Mouse (Mus musculus) ES-E14 (cell line): ENCODE measurements around the gene Slit1. TPM values are rescaled to one million over a fixed set of nuclear protein-coding genes. Genes with fewer than 3 reads are reported as not detected.

Experiments
- DNase-seq: peaks from one replicate; pipeline ENCODE4 v3.0.0-alpha.2; 2013; ENCODE audit warnings: low read depth, low spot score
- H3K27ac ChIP-seq: 2 replicates; pipeline ENCODE4 v1.5.1; 2012; ENCODE audit warnings: low read depth, mild to moderate bottlenecking, low read length, moderate library complexity, mixed read lengths; ENCODE audit not compliant: poor library complexity, insufficient read depth, severe bottlenecking
- H3K36me3 ChIP-seq: 2 replicates; pipeline ENCODE4 v1.6.1; 2012; ENCODE audit warnings: mild to moderate bottlenecking, low read length, moderate library complexity, mixed read lengths; ENCODE audit not compliant: control insufficient read depth, poor library complexity, insufficient read depth, severe bottlenecking
- H3K4me1 ChIP-seq, 2 experiments: fragments of 150-350 bp in 1 of 2; sonication (generic) in 1 of 2; 2 replicates each; pipeline ENCODE4 v1.6.1; 2012; ENCODE audit warnings: low read length in 2 of 2, mild to moderate bottlenecking in 1 of 2, mixed read lengths in 1 of 2; ENCODE audit not compliant: control insufficient read depth in 2 of 2, insufficient read depth in 2 of 2, poor library complexity in 1 of 2
- H3K4me3 ChIP-seq, 2 experiments: fragments of 150-350 bp in 1 of 2; sonication (generic) in 1 of 2; 2 replicates each; pipeline ENCODE4 v1.5.1; 2012; ENCODE audit warnings: low read length in 2 of 2, low read depth in 1 of 2, mild to moderate bottlenecking in 1 of 2, mixed read lengths in 1 of 2; ENCODE audit not compliant: insufficient read depth in 1 of 2, poor library complexity in 1 of 2, severe bottlenecking in 1 of 2
- H3K9ac ChIP-seq: 2 replicates; pipeline ENCODE4 v1.6.1; 2012; ENCODE audit warnings: low read depth, mild to moderate bottlenecking, low read length, mixed read lengths; ENCODE audit not compliant: poor library complexity, insufficient read depth, severe bottlenecking
- H3K9me3 ChIP-seq: fragments of 150-350 bp; sonication (generic); 2 replicates; pipeline ENCODE4 v1.6.1; 2012; ENCODE audit warnings: low read depth, mild to moderate bottlenecking, low read length; ENCODE audit not compliant: control insufficient read depth, insufficient read depth
- CHD2 ChIP-seq: IDR thresholded peaks from 2 replicates; pipeline ENCODE4 v1.6.1; 2014; ENCODE audit warnings: mild to moderate bottlenecking, low read depth, low read length, inconsistent platforms
- HCFC1 ChIP-seq: IDR thresholded peaks from 2 replicates; pipeline ENCODE4 v1.6.1; 2012; ENCODE audit warnings: low read length, inconsistent platforms, borderline replicate concordance; ENCODE audit not compliant: insufficient read depth
- MAFK ChIP-seq: IDR thresholded peaks from 2 replicates; pipeline ENCODE4 v1.6.1; 2014; ENCODE audit warnings: mild to moderate bottlenecking, low read depth, low read length, inconsistent platforms; ENCODE audit not compliant: insufficient read depth
- ZC3H11A ChIP-seq: IDR thresholded peaks from 2 replicates; pipeline ENCODE4 v1.6.1; 2012; ENCODE audit warnings: low read depth, mild to moderate bottlenecking, inconsistent platforms, low read length, borderline replicate concordance
- ZNF384 ChIP-seq: IDR thresholded peaks from 2 replicates; pipeline ENCODE4 v1.6.1; 2012; ENCODE audit warnings: low read depth, low read length, inconsistent platforms
- in situ Hi-C, 2 experiments: fragments of 600-800 bp; cut with MboI; formaldehyde crosslinking; loops; one replicate each; pipeline ENCODE4 v1.15.1; 2025; ENCODE audit warnings: low sequenced_read_pairs in 2 of 2, inconsistent platforms in 1 of 2; ENCODE audit not compliant: unreplicated experiment in 2 of 2
- total RNA-seq: library from RNA; depleted of rRNA; stranded (reverse); fragments of 300-350 nt; gene quantifications from 2 replicates; pipeline ENCODE4 v1.2.3, GENCODE M21; 2012; rRNA removed

The Slit1 gene
- 1.2 and 1.4 TPM in 2 replicates for total RNA-seq

DNA sequence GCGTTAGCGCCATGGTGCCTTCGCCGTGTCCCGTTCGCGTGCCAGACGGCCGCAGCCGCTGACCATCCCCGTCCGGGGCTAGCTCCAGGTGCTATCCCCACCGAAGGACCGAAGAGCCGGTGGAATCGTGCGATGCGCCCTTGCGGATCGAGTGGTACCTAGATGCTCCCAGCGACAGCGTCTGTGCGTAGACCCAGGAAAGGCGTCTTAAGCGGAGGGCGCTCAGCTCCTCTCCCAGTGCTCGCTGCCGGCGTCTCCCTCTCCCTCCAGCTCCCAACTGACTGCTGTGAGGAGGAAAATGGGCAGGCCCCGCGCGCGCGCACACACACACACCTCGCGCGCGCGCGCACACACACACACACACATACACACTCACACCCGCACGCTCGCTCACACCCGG is at the start of gene Slit1:
Slit1 (minus strand) TSS at position 270 of the 400 bp plus-strand sequence.
- DNase-seq = no peak
- no peak within 1 kb of the TSS for H3K27ac ChIP-seq
- H3K4me1 ChIP-seq = peaks cover 0 to 5% of the 10 kb centered on the region in 2 experiments; a peak in 1 of 4 replicates
- no peaks in the 10 kb centered on the region for H3K9me3 ChIP-seq
- no peaks in the 10 kb centered on the region for H3K36me3 ChIP-seq
- H3K4me3 ChIP-seq = peak within 1 kb of the TSS; percentile 62 to 73
- peak within 1 kb of the TSS; percentile 64 for H3K9ac ChIP-seq
- no peak for TF ChIP-seq MAFK
- TF ChIP-seq ZC3H11A = no peak
- no peak for TF ChIP-seq HCFC1
- no peak for TF ChIP-seq ZNF384
- no peak for TF ChIP-seq CHD2
- in situ Hi-C loops = no loop called here

DNA sequence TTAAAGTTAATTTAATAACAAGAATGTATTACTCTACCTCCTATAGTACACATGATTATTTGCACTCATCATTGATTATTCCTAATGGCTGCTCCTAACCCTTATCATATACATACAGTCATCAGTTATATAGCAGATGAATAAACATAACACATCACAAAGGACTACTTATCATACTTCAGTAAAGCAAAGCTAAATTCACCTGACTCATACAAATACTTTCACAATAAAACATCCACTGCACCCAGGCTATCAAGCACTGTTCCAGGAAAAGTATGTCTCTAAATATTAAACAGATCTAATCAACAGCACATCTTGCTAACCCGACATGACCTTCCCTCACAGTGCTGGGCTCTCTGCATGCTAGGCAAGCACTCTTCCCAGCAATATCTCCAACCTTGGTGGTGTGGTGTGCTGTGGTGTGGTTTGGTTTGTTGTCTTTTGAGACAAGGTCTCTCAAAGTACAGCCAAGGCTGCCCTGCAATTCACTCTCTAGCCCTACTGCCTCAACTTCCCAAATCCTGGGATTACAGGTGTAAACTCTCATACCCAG is 49.5 kb upstream of the Slit1 start:
- TF ChIP-seq MAFK (no peak), HCFC1 (no peak), CHD2 (no peak), ZNF384 (no peak), ZC3H11A (no peak)
- in situ Hi-C loops = no loop called here
- no peak overlapping the region for H3K4me3 ChIP-seq
- no peak for DNase-seq
- H3K27ac ChIP-seq = no peak overlapping the region
- peaks cover 10% of the 10 kb centered on the region; the same call in 1 of the 2 replicates for H3K36me3 ChIP-seq
- H3K9me3 ChIP-seq = no peaks in the 10 kb centered on the region
- no peak overlapping the region for H3K9ac ChIP-seq
- H3K4me1 ChIP-seq = no peaks in the 10 kb centered on the region

DNA sequence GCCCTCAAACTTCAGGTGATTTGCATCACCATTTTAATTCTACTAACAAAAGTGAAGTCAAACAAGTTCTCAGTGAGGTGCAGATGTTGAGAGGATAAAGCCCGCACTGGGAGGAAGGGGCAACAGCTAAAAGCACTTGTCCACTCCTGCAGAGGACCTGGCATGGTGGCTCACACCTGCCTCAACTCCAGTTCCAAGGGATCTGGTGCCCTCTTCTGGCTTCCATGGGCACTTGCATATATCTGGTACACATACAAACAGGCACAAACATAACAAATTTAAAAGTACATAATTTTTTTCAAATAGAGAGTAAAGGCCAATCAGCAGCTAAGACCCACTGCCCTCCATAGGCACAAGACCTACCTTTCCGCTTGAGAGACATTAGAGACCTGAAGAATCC is 47.9 kb upstream of the Slit1 start:
- no peak for TF ChIP-seq MAFK
- no peak for TF ChIP-seq HCFC1

DNA sequence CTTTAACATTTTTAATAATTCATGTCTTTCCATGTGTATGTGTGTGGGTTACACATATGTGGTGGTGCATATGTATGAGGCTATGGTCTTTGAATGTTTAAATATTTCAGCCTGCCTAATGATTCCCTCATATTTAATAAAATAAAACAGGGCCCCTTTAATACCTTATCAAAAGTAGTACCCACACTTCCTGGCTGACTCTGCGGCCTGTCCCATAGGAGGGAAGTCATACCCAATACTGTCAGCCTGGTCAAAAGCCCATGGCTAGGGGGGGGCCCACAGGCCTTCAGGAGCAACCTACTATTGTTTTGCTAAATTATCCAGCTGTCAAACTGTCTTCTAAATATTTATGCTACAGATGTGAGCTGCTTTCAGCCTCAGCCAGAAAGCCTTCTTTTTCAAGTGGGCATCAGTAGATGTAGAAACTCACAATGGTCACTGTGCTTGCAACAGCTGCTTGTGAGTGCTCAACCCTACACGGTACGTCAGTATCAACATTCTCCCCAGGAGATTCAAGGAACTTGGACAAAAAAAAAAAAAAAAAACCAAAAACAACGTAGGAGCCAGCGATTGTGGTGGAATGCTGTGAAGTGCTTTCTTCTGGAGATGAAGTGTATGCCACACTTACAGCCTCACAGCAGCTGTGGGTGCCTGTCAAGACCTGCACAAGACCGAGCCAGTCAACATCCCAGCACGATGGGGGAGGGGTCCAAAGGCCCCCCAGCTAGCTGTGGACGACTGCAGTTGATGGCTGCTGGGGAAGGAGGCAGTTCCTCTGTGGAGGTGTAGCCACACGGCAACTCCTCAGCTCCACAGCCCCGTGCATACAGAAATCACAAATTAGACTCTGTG is 45.9 kb upstream of the Slit1 start:
- H3K9ac ChIP-seq = no peak overlapping the region
- no peaks in the 10 kb centered on the region for H3K4me1 ChIP-seq
- no peak overlapping the region for H3K4me3 ChIP-seq
- DNase-seq = no peak
- TF ChIP-seq MAFK = no peak
- no peak for TF ChIP-seq ZC3H11A
- no peak for TF ChIP-seq ZNF384
- no peak for TF ChIP-seq CHD2
- no peak for TF ChIP-seq HCFC1
- H3K9me3 ChIP-seq = no peaks in the 10 kb centered on the region
- peaks cover 20% of the 10 kb centered on the region for H3K36me3 ChIP-seq
- in situ Hi-C loops = no loop called here
- no peak overlapping the region for H3K27ac ChIP-seq

More for the DNA sequence above, 47.9 kb upstream of the Slit1 start:
- no peaks in the 10 kb centered on the region for H3K9me3 ChIP-seq
- in situ Hi-C loops = no loop called here
- no peak for DNase-seq
- no peaks in the 10 kb centered on the region for H3K4me1 ChIP-seq
- no peak overlapping the region for H3K9ac ChIP-seq
- H3K36me3 ChIP-seq = peaks cover 11% of the 10 kb centered on the region
- no peak overlapping the region for H3K4me3 ChIP-seq
- H3K27ac ChIP-seq = no peak overlapping the region
